Mouse (Mus musculus): ENCODE measurements at regions not wholly inside any gene's neighbourhood (a gene's known extent, or its start where the extent isn't known, plus 50 kb on each side); places are given as distances from the start of the nearest gene placed in this dataset.

DNA sequence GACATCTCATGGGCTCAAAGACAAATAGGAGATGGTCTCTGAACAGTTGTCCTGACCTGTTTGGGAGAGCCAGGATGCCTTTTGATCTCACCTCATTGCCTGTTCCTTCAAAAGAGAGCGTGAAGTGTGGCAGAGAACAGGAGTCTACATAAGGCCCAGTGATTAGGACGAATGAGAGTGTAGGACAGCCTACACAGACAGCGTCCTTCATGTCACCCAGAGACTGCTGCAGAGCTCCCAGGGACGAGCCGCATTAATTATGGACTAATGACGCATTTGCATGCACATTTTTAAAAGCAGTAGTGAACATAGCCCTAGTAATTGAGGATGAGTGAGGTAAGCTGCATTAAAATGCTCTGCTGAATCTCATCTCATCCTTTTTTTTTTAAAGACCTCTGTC is 218.5 kb upstream of the Id4 start:
- ATAC-seq (replicated peaks; ENCODE audit: poor library complexity): no peak

DNA sequence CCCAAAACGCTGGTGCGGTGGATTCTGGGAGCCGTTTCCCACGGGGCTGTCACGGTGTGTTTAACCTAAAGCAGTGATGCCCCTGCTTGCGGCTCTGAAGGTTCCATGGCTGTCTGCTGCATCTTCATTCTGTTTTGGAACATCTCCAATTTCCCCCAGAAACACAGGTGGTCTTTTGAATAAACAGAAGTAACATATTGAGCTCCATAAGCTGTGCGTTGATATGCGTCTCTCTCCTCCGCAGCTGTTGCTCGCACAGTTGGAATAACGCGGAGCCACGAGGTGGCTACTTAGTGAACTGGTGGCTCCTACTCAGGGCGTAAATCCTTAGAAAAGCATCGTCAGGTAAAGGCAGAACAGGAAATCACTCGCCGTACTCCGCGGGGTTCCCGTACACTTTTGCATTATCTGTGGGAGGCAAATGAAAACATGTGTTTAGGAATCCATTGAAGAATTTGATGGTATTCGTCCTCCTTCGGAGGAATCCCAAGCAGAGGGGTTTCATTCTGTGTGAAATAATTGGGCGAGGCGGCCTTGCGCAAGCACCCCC is 214.8 kb upstream of the Id4 start:
- no peak for ATAC-seq (replicated peaks; ENCODE audit: poor library complexity)

DNA sequence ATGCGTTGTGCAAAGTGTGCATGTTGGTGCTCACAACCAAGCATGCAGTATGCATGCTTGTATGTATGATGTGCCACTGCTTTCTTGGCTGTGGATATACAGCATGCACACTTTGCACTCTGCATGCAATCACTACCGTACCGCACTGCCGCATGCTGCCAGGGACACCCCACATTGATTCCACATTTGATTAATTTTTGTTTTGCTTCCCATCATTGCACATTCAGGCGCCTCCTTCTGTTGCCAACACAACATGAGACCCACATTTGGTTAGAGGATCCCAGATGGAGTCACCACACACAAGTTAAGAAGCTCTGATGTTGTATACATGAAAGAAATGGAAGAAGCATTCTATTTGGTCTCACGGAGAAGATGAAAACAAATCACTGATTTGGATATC is 211.2 kb upstream of the Id4 start:
- no peak for ATAC-seq (replicated peaks; ENCODE audit: poor library complexity)

GRCm38 (mm10) chr13:48074630-48075029 is 186.4 kb upstream of the Id4 start:
- no peak for ATAC-seq (replicated peaks; ENCODE audit: poor library complexity)

- ATAC-seq (replicated peaks; ENCODE audit: poor library complexity): no peak
These were observed 185.7 kb upstream of the Id4 start for GRCm38 (mm10) chr13:48075315-48075714.

- ATAC-seq (replicated peaks; ENCODE audit: poor library complexity): no peak
These were observed 182.8 kb upstream of the Id4 start for GRCm38 (mm10) chr13:48078214-48078613.

DNA sequence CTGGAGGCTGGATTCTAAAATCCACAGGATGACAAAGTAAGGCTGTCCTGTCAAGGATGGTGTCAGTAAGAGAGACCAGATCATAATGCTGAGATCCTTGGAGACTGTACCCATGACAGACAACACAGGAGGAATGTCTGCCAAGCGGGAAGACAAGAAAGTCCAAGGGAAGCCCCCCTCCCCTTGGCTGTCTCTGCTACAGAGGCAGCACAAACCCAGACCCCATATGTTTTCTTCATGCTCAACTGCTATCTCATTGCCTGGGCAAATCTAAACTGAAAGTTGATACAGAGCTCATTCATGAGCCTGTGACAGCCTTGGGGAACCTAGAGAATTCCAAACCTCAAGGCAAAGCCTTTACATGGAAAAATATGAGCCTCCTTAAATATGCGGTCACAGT is 177.7 kb upstream of the Id4 start:
- no peak for ATAC-seq (replicated peaks; ENCODE audit: poor library complexity)

GRCm38 (mm10) chr13:48083807-48084206 is 177.2 kb upstream of the Id4 start:
- no peak for ATAC-seq (replicated peaks; ENCODE audit: poor library complexity)

- no peak for ATAC-seq (replicated peaks; ENCODE audit: poor library complexity)
These were observed 166.6 kb upstream of the Id4 start for GRCm38 (mm10) chr13:48094275-48095035.

DNA sequence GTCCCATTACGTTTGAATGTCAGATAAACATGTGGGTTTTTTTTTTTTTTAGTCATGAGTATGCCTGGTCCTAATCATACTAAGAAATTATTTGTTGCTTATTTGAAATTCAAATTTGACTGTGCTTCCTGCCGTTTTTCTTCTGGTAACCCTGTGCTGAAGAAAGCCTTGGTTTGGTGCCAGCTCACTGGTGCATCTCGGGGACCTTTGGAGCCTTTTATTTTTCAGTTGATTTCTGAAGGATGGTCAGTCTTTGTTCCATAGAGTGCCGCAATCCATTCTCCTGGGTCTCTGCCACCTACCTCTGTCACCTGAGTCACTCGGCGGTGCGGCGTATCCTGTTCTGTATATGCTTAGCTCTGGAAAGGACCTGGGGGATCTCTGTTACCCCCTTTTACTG is 158.9 kb upstream of the Id4 start:
- no peak for ATAC-seq (replicated peaks; ENCODE audit: poor library complexity)

GRCm38 (mm10) chr13:48102576-48102975 is 158.5 kb upstream of the Id4 start:
- no peak for ATAC-seq (replicated peaks; ENCODE audit: poor library complexity)

DNA sequence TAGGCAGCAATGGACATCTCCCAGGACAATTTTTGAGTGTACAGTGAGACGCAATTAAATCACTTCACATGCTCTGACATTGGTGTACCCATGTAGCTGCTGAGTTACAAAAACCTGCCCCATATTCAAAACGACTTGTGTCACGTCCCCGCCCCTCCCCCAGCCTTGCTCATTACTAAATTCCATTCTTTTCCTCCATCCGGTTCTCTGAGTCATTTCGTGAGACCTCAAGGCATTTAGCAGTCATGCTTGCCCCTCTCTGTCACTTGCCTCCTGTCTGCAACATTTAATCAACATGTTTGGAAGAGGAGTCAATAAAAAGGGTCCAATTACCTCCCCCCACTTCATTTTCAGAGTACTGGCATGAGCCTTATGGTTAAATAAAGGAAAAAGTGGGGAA is 156.3 kb upstream of the Id4 start:
- ATAC-seq (replicated peaks; ENCODE audit: poor library complexity): no peak

GRCm38 (mm10) chr13:48106946-48107345 is 154.1 kb upstream of the Id4 start:
- ATAC-seq (replicated peaks; ENCODE audit: poor library complexity): no peak

GRCm38 (mm10) chr13:48115890-48116289 is 145.1 kb upstream of the Id4 start:
- no peak for ATAC-seq (replicated peaks; ENCODE audit: poor library complexity)

DNA sequence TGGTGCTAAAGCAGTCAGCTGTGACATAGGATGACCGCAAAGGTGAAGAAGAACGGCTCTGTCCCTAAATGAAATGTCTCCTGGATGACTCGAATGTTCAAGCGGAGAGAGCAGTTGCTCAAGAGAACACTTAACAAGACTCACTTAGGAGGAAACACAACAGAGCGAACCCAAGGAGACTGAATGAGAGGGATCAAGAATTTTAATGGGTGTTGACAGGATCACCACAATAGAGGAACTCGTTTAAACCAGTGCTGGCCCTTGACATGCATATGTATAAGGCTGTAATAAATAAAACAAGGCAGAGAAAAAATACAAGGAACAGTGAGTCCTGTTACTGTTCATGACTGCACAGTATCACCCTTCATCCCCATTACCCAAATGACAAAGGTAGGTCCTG is 134.4 kb upstream of the Id4 start:
- ATAC-seq (replicated peaks; ENCODE audit: poor library complexity): no peak

- ATAC-seq (replicated peaks; ENCODE audit: poor library complexity): no peak
These were observed 130.3 kb upstream of the Id4 start for GRCm38 (mm10) chr13:48130724-48131123.

GRCm38 (mm10) chr13:48131681-48132080 is 129.3 kb upstream of the Id4 start:
- no peak for ATAC-seq (replicated peaks; ENCODE audit: poor library complexity)

- no peak for ATAC-seq (replicated peaks; ENCODE audit: poor library complexity)
These were observed 115.1 kb upstream of the Id4 start for GRCm38 (mm10) chr13:48145976-48146375.

DNA sequence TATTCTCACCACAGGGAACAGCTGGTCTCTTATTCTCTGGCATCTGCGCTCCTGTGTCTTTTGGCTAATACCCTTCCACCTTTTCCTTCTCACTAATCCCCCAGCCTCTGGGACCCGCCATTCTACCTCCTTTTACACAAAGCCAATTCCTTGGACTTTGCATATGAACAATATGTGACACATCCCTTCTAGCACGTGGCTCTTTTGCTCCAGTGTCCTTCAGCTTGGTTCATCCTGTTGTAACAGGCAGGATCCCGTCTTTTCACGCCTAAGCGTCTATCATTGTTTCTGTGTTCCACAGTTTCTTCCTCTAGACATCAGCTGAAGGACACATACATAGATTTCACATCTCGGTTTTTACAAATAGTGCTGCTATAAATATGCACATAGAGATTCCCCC is 114.0 kb upstream of the Id4 start:
- ATAC-seq (replicated peaks; ENCODE audit: poor library complexity): no peak

- ATAC-seq (replicated peaks; ENCODE audit: poor library complexity): no peak
These were observed 107.8 kb upstream of the Id4 start for GRCm38 (mm10) chr13:48153248-48153647.

GRCm38 (mm10) chr13:48153684-48154413 is 107.2 kb upstream of the Id4 start:
- no peak for ATAC-seq (replicated peaks; ENCODE audit: poor library complexity)

- ATAC-seq (replicated peaks; ENCODE audit: poor library complexity): no peak
These were observed 106.5 kb upstream of the Id4 start for GRCm38 (mm10) chr13:48154414-48155105.
